Comparison of ENCODE assay signal across 8 mouse cellular contexts in genomic region chr17:44030776-44031587, GRCm38 (mm10). TPM values are rescaled to one million over a fixed set of nuclear protein-coding genes. Genes with fewer than 3 reads are reported as not detected.
DNase-seq lines count a peak whose midpoint lies in the region; ATAC-seq and TF ChIP-seq lines count a peak whose summit lies in the region.

No protein-coding gene starts in this region.

- intact Hi-C loops in left cerebral cortex, postnatal 36 days (cut with DNase I) = loop anchor here (10.0 kb wide), 1 partner anchor 326 kb away; no protein-coding TSS in a partner anchor

- H3K9ac ChIP-seq in forebrain, embryonic 16.5 days (replicated peaks; ENCODE audit: low read depth, low read length) = no peak overlapping the region
- H3K9ac ChIP-seq in forebrain, postnatal 0 days = no peak overlapping the region
- no peak overlapping the region for H3K9ac ChIP-seq in midbrain, embryonic 14.5 days (replicated peaks; ENCODE audit: low read length)
- H3K9ac ChIP-seq in forebrain, embryonic 14.5 days (ENCODE audit: low read length) = no peak overlapping the region

- H3K4me1 ChIP-seq in forebrain, embryonic 16.5 days (replicated peaks; ENCODE audit: control insufficient read depth, insufficient read depth, low read length) = peaks cover 20% of the 10 kb centered on the region
- peaks cover 15% of the 10 kb centered on the region for H3K4me1 ChIP-seq in forebrain, postnatal 0 days (ENCODE audit: insufficient read depth)
- peaks cover 9% of the 10 kb centered on the region; the same call in 1 of the 2 replicates for H3K4me1 ChIP-seq in midbrain, embryonic 14.5 days (ENCODE audit: control insufficient read depth, insufficient read depth, low read length)
- H3K4me1 ChIP-seq in midbrain, embryonic 10.5 days = peaks cover 9% of the 10 kb centered on the region; the same call in 1 of the 2 replicates
- H3K4me1 ChIP-seq in forebrain, embryonic 14.5 days (ENCODE audit: control insufficient read depth, insufficient read depth, low read length) = peaks cover 17% of the 10 kb centered on the region

- ATAC-seq in forebrain, embryonic 16.5 days = peak; percentile 9; the same call in 1 of the 2 replicates
- ATAC-seq in forebrain, postnatal 0 days = no peak
- ATAC-seq in midbrain, embryonic 14.5 days (ENCODE audit: low FRiP score, low TSS enrichment) = no peak
- ATAC-seq in forebrain, embryonic 14.5 days = no peak

- WGBS in forebrain, embryonic 16.5 days = 13% methylated on average over 3 of the region's 3 CpGs
- 9% methylated on average over 3 of the region's 3 CpGs for WGBS in forebrain, postnatal 0 days
- 21% methylated on average over 3 of the region's 3 CpGs for WGBS in midbrain, embryonic 14.5 days
- 51% methylated on average over 3 of the region's 3 CpGs for WGBS in midbrain, embryonic 10.5 days
- 11% methylated on average over 3 of the region's 3 CpGs for WGBS in forebrain, embryonic 14.5 days

- TF ChIP-seq CTCF in forebrain, postnatal 0 days (IDR thresholded peaks at IDR 0.05; ENCODE audit: low read depth) = no peak

- no peaks in the 10 kb centered on the region for H3K27me3 ChIP-seq in forebrain, embryonic 16.5 days (replicated peaks; ENCODE audit: control insufficient read depth, insufficient read depth, low read length)
- H3K27me3 ChIP-seq in forebrain, postnatal 0 days (ENCODE audit: insufficient read depth, low read length) = no peaks in the 10 kb centered on the region
- no peaks in the 10 kb centered on the region for H3K27me3 ChIP-seq in midbrain, embryonic 14.5 days (ENCODE audit: control insufficient read depth, insufficient read depth, low read length)
- H3K27me3 ChIP-seq in midbrain, embryonic 10.5 days (ENCODE audit: low read depth, poor library complexity, severe bottlenecking) = no peaks in the 10 kb centered on the region
- no peaks in the 10 kb centered on the region for H3K27me3 ChIP-seq in forebrain, embryonic 14.5 days (replicated peaks; ENCODE audit: control insufficient read depth, insufficient read depth, low read length)

- no peaks in the 10 kb centered on the region for H3K9me3 ChIP-seq in forebrain, embryonic 16.5 days (ENCODE audit: control insufficient read depth, low read length)
- no peaks in the 10 kb centered on the region for H3K9me3 ChIP-seq in forebrain, postnatal 0 days (ENCODE audit: low read length)
- no peaks in the 10 kb centered on the region for H3K9me3 ChIP-seq in midbrain, embryonic 14.5 days (ENCODE audit: control insufficient read depth, low read length)
- H3K9me3 ChIP-seq in midbrain, embryonic 10.5 days (replicated peaks) = no peaks in the 10 kb centered on the region
- no peaks in the 10 kb centered on the region for H3K9me3 ChIP-seq in forebrain, embryonic 14.5 days (replicated peaks; ENCODE audit: control insufficient read depth, low read length)

- H3K36me3 ChIP-seq in forebrain, embryonic 16.5 days (ENCODE audit: control insufficient read depth, insufficient read depth) = no peaks in the 10 kb centered on the region
- no peaks in the 10 kb centered on the region for H3K36me3 ChIP-seq in forebrain, postnatal 0 days (ENCODE audit: insufficient read depth)
- H3K36me3 ChIP-seq in midbrain, embryonic 14.5 days (ENCODE audit: control insufficient read depth, insufficient read depth, low read length) = no peaks in the 10 kb centered on the region
- no peaks in the 10 kb centered on the region for H3K36me3 ChIP-seq in midbrain, embryonic 10.5 days
- H3K36me3 ChIP-seq in forebrain, embryonic 14.5 days (ENCODE audit: control insufficient read depth, insufficient read depth, low read length) = no peaks in the 10 kb centered on the region

- no peak for DNase-seq in forebrain, postnatal 0 days
- DNase-seq in midbrain, embryonic 14.5 days = peak; percentile 9
- no peak for DNase-seq in midbrain, embryonic 10.5 days (ENCODE audit: low spot score)
- peak; percentile 57 for DNase-seq in gastrocnemius, postnatal 25 days
- DNase-seq in left cerebral cortex, postnatal 36 days (ENCODE audit: low spot score in 2 of 2) = peak; percentile 22 to 30
- DNase-seq in spleen, adult 18-20 months = no peak
- no peak for DNase-seq in forebrain, embryonic 14.5 days (ENCODE audit: low spot score)

- no peak overlapping the region for H3K4me3 ChIP-seq in forebrain, embryonic 16.5 days (replicated peaks; ENCODE audit: low read length)
- H3K4me3 ChIP-seq in forebrain, postnatal 0 days (ENCODE audit: low read depth, low read length) = no peak overlapping the region
- H3K4me3 ChIP-seq in midbrain, embryonic 14.5 days (replicated peaks; ENCODE audit: low read depth, low read length) = no peak overlapping the region
- H3K4me3 ChIP-seq in midbrain, embryonic 10.5 days = no peak overlapping the region
- no peak overlapping the region for H3K4me3 ChIP-seq in forebrain, embryonic 14.5 days (ENCODE audit: low read depth, low read length)

- H3K4me2 ChIP-seq in forebrain, embryonic 16.5 days (ENCODE audit: low read length) = no peak overlapping the region
- no peak overlapping the region for H3K4me2 ChIP-seq in forebrain, postnatal 0 days (ENCODE audit: low read depth)
- H3K4me2 ChIP-seq in midbrain, embryonic 14.5 days (ENCODE audit: low read length) = no peak overlapping the region
- H3K4me2 ChIP-seq in forebrain, embryonic 14.5 days (ENCODE audit: low read length) = no peak overlapping the region

- H3K27ac ChIP-seq in forebrain, embryonic 16.5 days (ENCODE audit: low read length) = peak overlapping the region; percentile 28; the same call in 1 of the 2 replicates
- no peak overlapping the region for H3K27ac ChIP-seq in forebrain, postnatal 0 days (ENCODE audit: low read depth, low read length)
- no peak overlapping the region for H3K27ac ChIP-seq in midbrain, embryonic 14.5 days (replicated peaks; ENCODE audit: low read depth, low read length)
- H3K27ac ChIP-seq in midbrain, embryonic 10.5 days (replicated peaks) = no peak overlapping the region
- no peak overlapping the region for H3K27ac ChIP-seq in forebrain, embryonic 14.5 days (ENCODE audit: low read depth, low read length)

RNA-seq across cellular contexts. Expression of gene Enpp5, which starts 47.6 kb away (rescaled TPM):
- 75.7 and 90.0 TPM in 2 replicates for polyA plus RNA-seq in forebrain, embryonic 16.5 days (2015; fragmentation: Nextera tagmentation; extraction: Ambion mirVana)
- 102 and 130 TPM in 2 replicates for total RNA-seq in forebrain, postnatal 0 days (2014; rRNA removed)
- 51.9 and 97.5 TPM in 2 replicates for polyA plus RNA-seq in forebrain, postnatal 0 days (2015; fragmentation: Nextera tagmentation; extraction: Ambion mirVana)
- polyA plus RNA-seq in midbrain, embryonic 14.5 days (2014; fragmentation: Nextera tagmentation; extraction: Ambion mirVana) = 80.2 and 82.7 TPM in 2 replicates
- 7.0 and 13.0 TPM in 2 replicates for polyA plus RNA-seq in midbrain, embryonic 10.5 days (2016; fragmentation: Nextera tagmentation; extraction: Ambion mirVana)
- total RNA-seq in gastrocnemius, postnatal 25 days (2021) = 1 to 10 TPM; 4.1 to 6.0 TPM
- total RNA-seq in left cerebral cortex, postnatal 36 days (2021) = 100 to 1,000 TPM; 175 to 189 TPM
- polyA plus RNA-seq in forebrain, embryonic 14.5 days (2014; fragmentation: Nextera tagmentation; extraction: Ambion mirVana) = 38.4 and 49.6 TPM in 2 replicates

Comparison
In these comparisons a context has a peak if more than half of its experiments do, and no peak if none do; other contexts are left out.
1. DNase-seq: peak in midbrain, embryonic 14.5 days (single experiment), gastrocnemius, postnatal 25 days (single experiment) and left cerebral cortex, postnatal 36 days (2 of 2); none in forebrain, postnatal 0 days (single experiment), midbrain, embryonic 10.5 days (single experiment), spleen, adult 18-20 months (0 of 2) and forebrain, embryonic 14.5 days (single experiment).